Mouse (Mus musculus): ENCODE data around the gene Rras.

- no peak for TF ChIP-seq CTCF (IDR thresholded peaks at IDR 0.05; ENCODE audit: low read depth)
- TF ChIP-seq EP300 (optimal IDR thresholded peaks at IDR 0.05), result no peak
Observed at GRCm38 (mm10) chr7:45056329-45056971, 38.7 kb downstream of the Rras start.
